Mouse (Mus musculus): ENCODE measurements around the gene Ccdc126.

Gene Ccdc126

GRCm38 (mm10) chr6:49343737-49344469 is 24.8 kb downstream of the Ccdc126 start:
- DNase-seq (ENCODE audit: low read depth) = no peak

GRCm38 (mm10) chr6:49349826-49350225 is 30.8 kb downstream of the Ccdc126 start:
- no peak for DNase-seq (ENCODE audit: low read depth)

GRCm38 (mm10) chr6:49354613-49355012 is 35.5 kb downstream of the Ccdc126 start:
- no peak for DNase-seq (ENCODE audit: low read depth)

GRCm38 (mm10) chr6:49355171-49355570 is 36.1 kb downstream of the Ccdc126 start:
- DNase-seq (ENCODE audit: low read depth) = no peak

- no peak for DNase-seq (ENCODE audit: low read depth)
Measured at GRCm38 (mm10) chr6:49360420-49360819, 41.3 kb downstream of the Ccdc126 start.

- DNase-seq (ENCODE audit: low read depth) = peak; percentile 79
Measured at GRCm38 (mm10) chr6:49367159-49368054, 48.3 kb downstream of the Ccdc126 start, which contains the start of gene Fam221a. Gene Fam221a, plus strand, starts transcription at chr6:49367739.

GRCm38 (mm10) chr6:49368212-49368611 is 49.1 kb downstream of the Ccdc126 start:
- DNase-seq (ENCODE audit: low read depth) = no peak

- no peak for DNase-seq (ENCODE audit: low read depth)
Measured at GRCm38 (mm10) chr6:49372705-49373104, 53.6 kb downstream of the Ccdc126 start.

- no peak for DNase-seq (ENCODE audit: low read depth)
Measured at GRCm38 (mm10) chr6:49373943-49374342, 54.9 kb downstream of the Ccdc126 start.

- no peak for DNase-seq (ENCODE audit: low read depth)
Measured at GRCm38 (mm10) chr6:49378328-49378727, 59.3 kb downstream of the Ccdc126 start.

Measured in c-Kit-positive CD71-negative TER-119-negative erythroid progenitor cells, embryonic 14.5 days (primary cell).